ENCODE assay signal across 14 mouse cellular contexts in genomic region chr12:95394991-95395530, GRCm38 (mm10).
"Had no signal": no experiment of that assay in that cellular context is flagged by ENCODE, and none has a peak within 500 bp of the region (broad histone marks: within the 10 kb centered on the region; RNA-seq: fewer than 3 reads in every experiment).

No protein-coding gene starts in this region.

- ATAC-seq: lung, postnatal 0 days; midbrain, embryonic 15.5 days had no signal

- H3K4me1 ChIP-seq: limb, embryonic 10.5 days; liver, embryonic 15.5 days had no signal

- DNase-seq: kidney, postnatal 10 days; kidney, postnatal 4 days; lung, adult 2 months; lung, postnatal 36 days; spleen, adult 18-20 months; thymus, adult 18-20 months; thymus, postnatal 14 days had no signal

- H3K4me2 ChIP-seq: liver, embryonic 11.5 days; liver, embryonic 15.5 days; midbrain, embryonic 15.5 days; neural tube, embryonic 13.5 days had no signal

- H3K36me3 ChIP-seq: limb, embryonic 10.5 days; liver, embryonic 15.5 days; midbrain, embryonic 15.5 days; neural tube, embryonic 13.5 days had no signal

- H3K27me3 ChIP-seq: liver, embryonic 15.5 days; midbrain, embryonic 15.5 days; neural tube, embryonic 13.5 days had no signal

- H3K27ac ChIP-seq: layer of hippocampus, adult 2 months; limb, embryonic 10.5 days; liver, embryonic 15.5 days; midbrain, embryonic 15.5 days; neural tube, embryonic 13.5 days had no signal

- H3K4me3 ChIP-seq: layer of hippocampus, adult 2 months; limb, embryonic 10.5 days; liver, embryonic 15.5 days; midbrain, embryonic 15.5 days; neural tube, embryonic 13.5 days had no signal

- H3K9ac ChIP-seq: liver, embryonic 15.5 days; midbrain, embryonic 15.5 days; neural tube, embryonic 13.5 days had no signal

- H3K9me3 ChIP-seq: limb, embryonic 10.5 days; liver, embryonic 15.5 days; midbrain, embryonic 15.5 days; neural tube, embryonic 13.5 days had no signal
